ENCODE assay signal across 14 mouse cellular contexts in the genomic region with DNA sequence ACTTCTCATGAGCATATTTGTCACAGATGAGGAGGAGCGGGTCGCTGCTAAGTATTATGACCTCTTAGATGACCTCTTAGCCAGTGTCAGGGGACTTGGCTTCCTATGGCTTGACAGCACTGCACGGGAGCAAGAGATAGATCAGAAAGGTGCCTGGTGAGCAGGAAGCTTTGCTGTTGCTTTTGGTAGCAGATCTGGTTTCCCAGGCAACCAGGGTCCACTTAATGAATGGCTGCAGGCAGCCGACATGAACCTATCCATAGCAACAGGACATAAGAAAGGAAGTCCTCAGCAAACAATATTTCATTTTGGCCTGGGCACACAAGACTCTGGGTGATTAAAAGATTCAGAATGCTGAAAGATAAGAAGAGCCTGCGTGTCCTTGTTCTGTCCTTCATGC. TPM values are rescaled to one million over a fixed set of nuclear protein-coding genes. Genes with fewer than 3 reads are reported as not detected.
DNase-seq lines count a peak whose midpoint lies in the region; ATAC-seq lines count a peak whose summit lies in the region.
"Had no signal": no experiment of that assay in that cellular context is flagged by ENCODE, and none has a peak within 500 bp of the region (broad histone marks: within the 10 kb centered on the region; RNA-seq: fewer than 3 reads in every experiment).

No protein-coding gene starts in this region.

- peak; percentile 49; the same call in 1 of the 2 replicates for ATAC-seq in forebrain, embryonic 12.5 days (ENCODE audit: low FRiP score)

- no peak overlapping the region for H3K9ac ChIP-seq in forebrain, embryonic 12.5 days
- H3K9ac ChIP-seq: limb, embryonic 13.5 days had no signal

- H3K4me1 ChIP-seq in forebrain, embryonic 12.5 days: peaks cover 7% of the 10 kb centered on the region
- peaks cover 28% of the 10 kb centered on the region for H3K4me1 ChIP-seq in midbrain, embryonic 10.5 days

- peak; percentile 38 for DNase-seq in adrenal gland, postnatal 14 days
- no peak for DNase-seq in adrenal gland, postnatal 25 days
- DNase-seq in R1 (ENCODE audit: low read depth, low spot score): peak; percentile 50
- DNase-seq in midbrain, embryonic 10.5 days (ENCODE audit: low spot score): peak; percentile 48
- no peak for DNase-seq in liver
- DNase-seq in heart, postnatal 25 days (ENCODE audit: low spot score): no peak
- no peak for DNase-seq in kidney, adult 18-20 months
- DNase-seq: cerebellum, postnatal 14 days; heart, adult 18-20 months; lung, postnatal 14 days; thymus, postnatal 4 days had no signal

- H3K9me3 ChIP-seq in forebrain, embryonic 12.5 days: no peaks in the 10 kb centered on the region
- no peaks in the 10 kb centered on the region for H3K9me3 ChIP-seq in midbrain, embryonic 10.5 days (replicated peaks)
- H3K9me3 ChIP-seq: G1E; limb, embryonic 13.5 days had no signal

- WGBS in forebrain, embryonic 12.5 days: 24% methylated on average over 5 of the region's 5 CpGs
- 19% methylated on average over 5 of the region's 5 CpGs for WGBS in midbrain, embryonic 10.5 days

- intact Hi-C loops in heart, postnatal 25 days (cut with DNase I): no loop called here

- H3K27ac ChIP-seq in forebrain, embryonic 12.5 days: peak overlapping the region; percentile 43; the same call in 1 of the 2 replicates
- H3K27ac ChIP-seq in midbrain, embryonic 10.5 days (replicated peaks): no peak overlapping the region
- H3K27ac ChIP-seq: limb, embryonic 13.5 days had no signal

- no peaks in the 10 kb centered on the region for H3K36me3 ChIP-seq in forebrain, embryonic 12.5 days (replicated peaks)
- no peaks in the 10 kb centered on the region for H3K36me3 ChIP-seq in midbrain, embryonic 10.5 days
- H3K36me3 ChIP-seq: G1E; limb, embryonic 13.5 days had no signal

- no peak overlapping the region for H3K4me2 ChIP-seq in forebrain, embryonic 12.5 days
- H3K4me2 ChIP-seq: limb, embryonic 13.5 days had no signal

- H3K27me3 ChIP-seq in forebrain, embryonic 12.5 days: no peaks in the 10 kb centered on the region
- H3K27me3 ChIP-seq in midbrain, embryonic 10.5 days (ENCODE audit: low read depth, poor library complexity, severe bottlenecking): no peaks in the 10 kb centered on the region
- H3K27me3 ChIP-seq: limb, embryonic 13.5 days had no signal

- H3K4me3 ChIP-seq in forebrain, embryonic 12.5 days (replicated peaks): no peak overlapping the region
- H3K4me3 ChIP-seq in midbrain, embryonic 10.5 days: no peak overlapping the region
- H3K4me3 ChIP-seq: limb, embryonic 13.5 days had no signal

RNA-seq across cellular contexts. Expression of a gene that starts 13.9 kb away (rescaled TPM):
- 36.3 and 39.8 TPM in 2 replicates for total RNA-seq in adrenal gland, postnatal 14 days (2021)
- total RNA-seq in adrenal gland, postnatal 25 days (2021): 48.5 and 61.5 TPM in 2 replicates
- polyA plus RNA-seq in forebrain, embryonic 12.5 days (2016; fragmentation: Nextera tagmentation; extraction: Ambion mirVana): 46.9 and 52.5 TPM in 2 replicates
- 25.3 and 30.4 TPM in 2 replicates for polyA plus RNA-seq in midbrain, embryonic 10.5 days (2016; fragmentation: Nextera tagmentation; extraction: Ambion mirVana)
- 10 to 100 TPM; 19.4 to 23.9 TPM for total RNA-seq in heart, postnatal 25 days (2021)

RNA-seq across cellular contexts. Expression of a gene that starts 14.1 kb away (rescaled TPM):
- 20.6 and 20.9 TPM in 2 replicates for total RNA-seq in adrenal gland, postnatal 14 days (2021)
- total RNA-seq in adrenal gland, postnatal 25 days (2021): 26.5 and 28.1 TPM in 2 replicates
- polyA plus RNA-seq in forebrain, embryonic 12.5 days (2016; fragmentation: Nextera tagmentation; extraction: Ambion mirVana): 49.3 and 53.3 TPM in 2 replicates
- polyA plus RNA-seq in midbrain, embryonic 10.5 days (2016; fragmentation: Nextera tagmentation; extraction: Ambion mirVana): 51.9 and 54.3 TPM in 2 replicates
- total RNA-seq in heart, postnatal 25 days (2021): 1 to 10 TPM; 7.1 TPM

RNA-seq across cellular contexts. Expression of a gene that starts 25.9 kb away (rescaled TPM):
- total RNA-seq in adrenal gland, postnatal 14 days (2021): 56.4 and 61.0 TPM in 2 replicates
- total RNA-seq in adrenal gland, postnatal 25 days (2021): 69.1 and 74.9 TPM in 2 replicates
- polyA plus RNA-seq in forebrain, embryonic 12.5 days (2016; fragmentation: Nextera tagmentation; extraction: Ambion mirVana): 2.7 and 3.1 TPM in 2 replicates
- 0.05 and 0.39 TPM in 2 replicates for polyA plus RNA-seq in midbrain, embryonic 10.5 days (2016; fragmentation: Nextera tagmentation; extraction: Ambion mirVana)
- total RNA-seq in heart, postnatal 25 days (2021): not detected
- total RNA-seq: heart, adult 18-20 months had no signal
- polyA plus RNA-seq: G1E had no signal

Comparison
In these comparisons a context has a peak if more than half of its experiments do, and no peak if none do; other contexts are left out.
1. DNase-seq: peak in adrenal gland, postnatal 14 days (single experiment), R1 (single experiment) and midbrain, embryonic 10.5 days (single experiment); none in adrenal gland, postnatal 25 days (single experiment), liver (single experiment), heart, postnatal 25 days (single experiment) and kidney, adult 18-20 months (single experiment).
2. RNA of a gene that starts 25.9 kb away (total RNA-seq): 69.1 to 74.9 TPM in adrenal gland, postnatal 25 days and 56.4 to 61.0 TPM in adrenal gland, postnatal 14 days; not detected in heart, postnatal 25 days; every median in the first group is over 10 times any median in the second.